Mouse (Mus musculus) granulocyte monocyte progenitor cell, adult 5-6 weeks (primary cell): ENCODE measurements at regions not wholly inside any gene's neighbourhood (a gene's known extent, or its start where the extent isn't known, plus 50 kb on each side); places are given as distances from the start of the nearest gene placed in this dataset.

Experiments used
- ATAC-seq: replicated peaks from 2 replicates; pipeline ENCODE4 v1.8.0; 2016; ENCODE audit warnings: mild to moderate bottlenecking, moderate TSS enrichment, inconsistent platforms; ENCODE audit not compliant: poor library complexity, severe bottlenecking

DNA sequence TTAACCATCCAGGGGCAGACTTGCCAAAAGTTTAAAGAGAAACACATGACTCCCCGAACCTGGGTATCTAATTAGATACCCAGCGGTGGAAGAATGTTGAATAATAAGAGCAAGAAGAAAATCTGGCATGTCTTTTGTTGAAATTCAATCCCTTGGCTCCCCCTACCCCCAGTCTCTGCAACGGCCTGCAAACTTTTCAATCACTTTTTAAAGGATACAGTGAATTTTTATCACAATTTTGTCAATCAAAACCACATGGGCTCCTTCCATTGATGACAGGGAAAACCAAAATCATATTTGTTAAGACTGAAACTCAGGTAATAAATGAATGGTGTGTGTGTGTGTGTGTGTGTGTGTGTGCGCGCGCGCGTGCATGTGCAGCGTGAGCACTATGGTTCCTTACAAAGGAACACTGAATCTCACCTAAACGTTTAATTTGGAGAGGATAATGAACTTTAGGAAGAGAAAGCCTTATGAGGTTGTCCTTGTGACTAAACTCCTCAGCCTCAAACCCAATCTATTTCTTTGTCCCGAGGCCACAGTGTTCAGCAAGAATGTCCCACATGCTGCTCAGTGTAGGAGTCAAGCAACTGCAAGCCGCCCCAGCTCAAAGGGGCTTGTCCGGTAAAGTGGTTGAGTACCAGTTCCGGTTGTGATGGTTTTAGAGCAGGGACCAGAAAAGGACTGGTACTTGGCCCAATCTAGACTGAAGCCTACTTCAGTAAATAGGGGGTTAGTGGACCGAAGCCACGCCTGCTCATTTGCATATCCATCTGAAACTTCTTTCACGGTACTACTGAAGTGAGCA lies 91.0 kb upstream of the Zfhx3 start:
- ATAC-seq, result no peak

DNA sequence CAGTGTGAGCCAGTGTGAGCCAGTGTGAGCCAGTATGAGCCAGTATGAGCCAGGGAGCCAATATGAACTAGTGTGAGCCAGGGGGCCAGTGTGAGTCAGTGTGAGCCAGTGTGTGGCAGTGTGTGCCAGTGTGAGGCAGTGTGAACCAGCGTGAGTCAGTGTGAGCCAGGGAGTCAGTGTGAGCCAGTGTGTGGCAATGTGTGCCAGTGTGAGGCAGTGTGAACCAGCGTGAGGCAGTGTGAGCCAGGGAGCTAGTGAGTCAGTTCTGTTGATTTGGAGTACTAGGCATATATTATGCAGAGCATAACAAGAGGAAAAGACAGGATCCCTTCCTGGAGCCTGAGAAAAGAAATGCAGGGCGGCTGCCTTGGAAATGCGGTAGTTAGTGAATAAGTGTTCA lies 82.7 kb upstream of the Zfhx3 start:
- no peak for ATAC-seq

DNA sequence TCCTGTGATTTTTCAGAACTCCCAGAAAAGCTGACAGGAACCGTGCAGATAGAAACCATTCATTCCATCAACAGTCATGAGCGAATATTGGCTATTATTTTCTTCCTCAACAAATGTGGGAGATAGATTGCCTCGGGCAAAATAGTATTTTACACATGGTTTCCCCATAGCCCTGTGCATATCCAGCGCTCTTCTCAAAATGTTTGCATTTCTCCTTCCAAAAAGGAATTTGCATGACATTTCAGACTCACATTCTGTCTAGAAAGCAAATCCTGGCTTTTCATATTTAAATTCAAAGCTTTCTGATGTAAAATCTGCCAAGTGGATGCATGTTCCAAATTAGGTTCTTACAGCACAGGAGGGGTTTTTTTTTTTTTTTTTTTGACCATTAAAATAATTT lies 82.2 kb upstream of the Zfhx3 start:
- ATAC-seq, result no peak

DNA sequence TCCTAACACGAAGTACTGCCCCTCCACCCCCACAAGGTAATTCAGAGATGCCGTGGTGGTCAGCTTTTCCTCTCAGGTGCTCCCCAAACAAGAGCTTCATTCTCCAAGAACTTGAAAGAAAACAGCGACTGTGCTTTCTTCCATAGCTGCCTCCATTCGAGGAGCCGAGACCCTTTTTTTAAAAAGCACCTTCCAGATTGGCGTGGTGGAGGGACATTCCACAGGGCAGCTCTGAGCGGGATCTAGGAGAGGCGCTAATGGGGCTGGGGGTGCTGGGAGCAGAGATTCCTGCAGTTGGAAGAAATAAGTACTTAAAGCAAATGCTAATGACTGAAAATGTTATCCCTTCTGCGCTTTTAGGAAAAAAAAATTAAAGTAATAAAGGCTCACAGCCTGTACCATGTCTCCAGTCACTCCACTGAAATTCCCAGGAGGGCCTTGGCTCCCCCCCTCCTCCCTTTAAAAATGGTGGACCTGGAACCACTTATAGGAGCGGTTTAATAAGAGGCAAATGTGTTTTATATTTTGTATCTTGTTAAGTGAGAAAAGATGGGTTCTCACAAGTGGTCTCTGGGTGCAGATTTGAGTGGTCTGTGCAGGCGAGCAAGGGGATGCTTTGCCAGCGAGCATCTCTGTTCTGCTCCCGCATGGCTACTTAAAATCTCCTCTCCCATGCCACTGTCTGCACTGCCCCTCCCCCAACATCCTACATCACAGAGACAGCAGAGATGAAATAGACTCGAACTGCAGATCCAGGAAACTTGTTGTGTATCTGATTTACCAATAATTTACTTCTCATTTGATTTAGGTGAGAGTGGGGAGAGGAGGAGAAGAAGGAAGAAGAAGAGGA lies 77.4 kb upstream of the Zfhx3 start:
- no peak for ATAC-seq

DNA sequence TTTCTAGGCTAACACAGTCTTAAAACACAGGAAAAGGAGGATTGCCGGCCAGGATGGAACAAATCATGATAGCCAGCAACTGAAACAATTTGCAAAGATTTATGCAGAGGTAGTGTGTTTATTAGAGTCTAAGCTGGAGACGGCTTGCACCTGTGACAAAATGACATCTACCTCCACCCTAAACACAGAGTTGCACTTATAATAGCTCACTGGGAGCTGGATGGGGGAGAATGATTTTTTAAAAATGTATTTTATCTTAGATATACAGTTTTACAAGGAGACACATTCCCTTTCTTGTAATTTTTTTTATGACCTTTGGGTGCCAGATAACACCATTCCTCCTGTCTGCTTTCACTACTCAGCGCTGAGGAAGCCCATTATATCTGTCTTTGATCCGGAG lies 76.7 kb upstream of the Zfhx3 start:
- ATAC-seq, result no peak

DNA sequence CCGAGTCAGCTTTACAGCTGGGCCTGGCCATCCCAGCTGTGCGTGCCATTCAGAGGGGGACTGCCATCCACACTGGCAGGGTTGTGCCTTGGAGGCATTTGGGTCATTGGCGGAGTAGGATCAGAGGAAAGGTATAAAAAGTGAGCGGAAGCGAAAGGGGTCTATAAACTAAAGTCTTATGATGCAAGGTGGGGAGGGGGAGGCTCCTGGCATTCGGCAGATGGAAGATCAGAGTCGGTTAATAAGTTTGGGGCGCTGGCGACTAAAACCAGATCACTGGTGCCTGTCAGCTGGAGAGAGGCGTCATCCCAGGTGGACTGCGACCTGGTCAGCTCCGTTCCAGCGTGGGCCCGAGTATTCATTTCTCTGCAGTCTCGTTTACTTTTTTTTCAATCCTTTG lies 70.7 kb upstream of the Zfhx3 start:
- no peak for ATAC-seq

DNA sequence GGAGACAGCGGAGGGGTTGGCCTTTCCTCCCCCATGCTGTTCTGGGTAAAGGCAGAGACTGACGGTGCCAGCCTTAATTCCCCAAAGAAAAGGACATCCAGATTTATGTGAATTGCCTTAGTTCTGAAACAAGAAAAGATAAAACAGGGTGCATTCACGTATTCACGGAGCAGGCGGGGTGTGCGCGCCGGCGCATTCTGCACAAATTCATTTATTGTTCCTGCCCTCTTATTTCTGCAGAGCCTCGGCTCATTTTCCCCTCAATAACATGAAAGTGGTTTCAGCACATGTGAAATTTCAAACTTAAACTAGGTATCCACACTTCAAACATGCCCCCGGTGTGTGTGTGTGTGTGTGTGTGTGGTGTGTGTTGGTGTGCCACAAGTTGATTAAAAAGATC lies 70.3 kb upstream of the Zfhx3 start:
- ATAC-seq, result no peak

DNA sequence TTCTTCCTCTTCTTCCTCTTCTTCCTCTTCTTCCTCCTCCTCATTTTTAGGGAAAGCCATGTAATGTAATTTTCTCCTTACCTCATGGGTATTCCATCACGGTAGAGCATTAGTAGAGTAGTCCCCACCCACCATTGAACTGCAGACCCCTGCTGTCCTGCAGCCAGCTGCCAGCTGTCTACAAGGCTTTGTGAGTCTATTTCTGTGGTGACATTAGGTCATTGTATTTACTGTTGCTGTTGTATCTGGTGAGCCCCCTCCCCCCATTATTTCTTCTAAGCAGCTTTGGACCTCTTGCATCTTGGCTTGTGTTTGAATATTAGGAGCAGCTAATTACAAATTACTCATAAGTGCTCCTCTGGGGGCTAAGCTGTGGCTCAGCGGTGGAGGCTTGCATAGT lies 66.0 kb upstream of the Zfhx3 start:
- no peak for ATAC-seq

DNA sequence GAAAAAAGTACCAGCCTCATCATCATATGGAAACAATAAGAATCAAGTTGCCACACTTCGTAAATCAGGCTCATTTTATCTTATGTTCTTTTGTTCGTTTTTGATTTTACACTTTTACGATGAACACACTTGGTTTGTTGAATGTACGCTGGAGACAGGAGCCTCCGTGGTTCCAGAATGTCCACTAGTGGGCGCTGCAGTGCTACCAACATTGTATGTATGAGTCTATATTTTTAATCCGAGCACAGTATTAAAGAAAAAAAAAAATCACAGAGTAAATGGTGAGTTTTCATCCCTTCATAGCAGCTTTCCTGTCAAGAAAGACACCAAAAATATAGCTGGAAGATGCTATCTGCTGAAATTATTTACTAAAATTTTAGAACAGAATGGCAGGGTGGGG lies 60.6 kb upstream of the Zfhx3 start:
- peak; percentile 53; the same call in 1 of the 2 replicates for ATAC-seq

DNA sequence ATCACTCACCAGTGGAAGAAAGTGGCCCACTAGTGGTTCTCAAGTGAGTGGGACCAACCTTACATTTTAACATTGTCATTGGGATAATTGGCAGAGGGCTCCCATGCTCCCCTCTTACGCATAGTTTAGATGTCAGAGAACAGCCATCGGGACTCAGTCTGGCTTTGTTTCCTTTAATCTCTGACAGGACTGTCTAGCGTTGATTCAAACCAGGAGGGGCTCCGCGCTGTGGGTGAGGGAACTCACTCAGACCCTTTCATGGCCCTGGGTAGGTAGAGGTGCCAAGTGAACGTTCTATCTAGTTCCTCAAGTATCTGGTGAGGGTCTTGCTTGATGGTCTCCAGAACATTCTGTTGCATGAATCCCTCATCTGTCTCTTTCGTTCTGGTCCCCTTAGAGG lies 56.9 kb upstream of the Zfhx3 start:
- no peak for ATAC-seq

DNA sequence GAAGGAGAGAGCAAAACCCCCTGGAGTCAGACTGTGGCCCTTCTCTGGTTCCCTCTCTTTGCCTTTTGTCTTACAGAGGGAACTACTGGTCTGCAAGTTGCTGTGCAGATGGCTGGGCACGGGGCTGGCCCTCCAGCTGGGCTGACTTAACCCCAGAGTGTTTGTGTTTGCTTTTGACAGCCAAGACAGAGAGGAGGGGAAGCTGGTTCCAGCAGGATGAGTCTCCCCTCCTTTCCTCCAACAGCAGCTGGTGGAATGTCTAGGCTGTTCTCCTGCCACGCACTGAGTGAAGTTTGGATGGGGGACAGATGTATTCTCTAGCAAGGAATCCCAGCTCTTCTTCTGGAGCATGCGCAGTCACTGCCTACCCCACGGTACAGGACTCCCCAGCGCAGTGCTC lies 56.5 kb upstream of the Zfhx3 start:
- no peak for ATAC-seq

DNA sequence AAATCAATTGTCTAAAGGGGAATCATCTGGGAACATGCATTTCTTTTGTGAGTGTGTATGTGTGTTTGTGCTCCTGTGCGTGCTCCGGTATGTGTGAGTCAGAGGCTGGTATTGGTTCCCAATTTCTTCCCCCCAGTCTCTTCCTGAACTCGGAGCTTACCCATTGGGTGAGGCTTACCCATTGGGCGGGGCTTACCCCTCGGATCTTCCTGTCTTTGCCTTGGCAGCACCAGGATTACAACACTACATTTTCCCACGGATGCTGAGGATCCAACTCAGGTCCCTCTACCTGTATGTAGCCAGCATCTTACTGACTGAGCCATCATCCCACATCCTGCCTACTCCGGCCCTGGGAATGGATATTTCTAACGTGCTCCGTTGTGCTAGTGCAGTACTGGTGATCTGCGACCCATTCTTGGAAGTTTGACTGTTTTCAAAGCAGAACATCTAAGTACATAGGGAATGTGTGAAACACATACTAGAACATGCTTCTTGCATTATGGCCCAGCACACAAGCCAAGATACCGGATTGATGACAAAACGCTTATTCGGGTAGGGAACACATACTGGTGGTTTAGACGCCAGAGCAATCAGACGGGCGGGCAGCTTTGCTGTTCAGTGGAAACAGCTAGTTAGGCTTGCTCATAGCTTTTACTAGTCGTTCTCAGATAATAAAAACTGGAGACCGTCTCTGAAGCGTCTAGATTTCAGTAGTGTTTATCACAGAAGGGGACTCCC lies 55.8 kb upstream of the Zfhx3 start:
- no peak for ATAC-seq

DNA sequence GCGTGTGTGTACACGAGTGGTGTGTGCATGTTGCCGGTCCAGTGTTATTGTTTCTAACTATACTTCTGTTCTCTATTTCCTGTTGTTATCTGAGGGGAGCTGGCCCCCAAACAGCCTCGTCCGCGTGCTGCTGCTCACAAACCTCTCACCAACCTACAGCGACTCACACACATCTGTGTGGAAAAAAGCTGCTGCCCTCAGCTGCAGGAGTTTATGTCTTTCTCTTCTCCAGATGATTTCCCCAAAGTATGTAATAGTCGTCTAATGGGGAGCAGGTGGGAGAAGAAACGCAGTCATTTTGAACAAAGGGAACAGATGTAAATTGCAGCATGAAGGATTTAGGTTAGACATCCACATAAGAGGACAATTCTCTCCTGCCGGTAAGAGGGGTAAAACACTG lies 55.1 kb upstream of the Zfhx3 start:
- no peak for ATAC-seq

DNA sequence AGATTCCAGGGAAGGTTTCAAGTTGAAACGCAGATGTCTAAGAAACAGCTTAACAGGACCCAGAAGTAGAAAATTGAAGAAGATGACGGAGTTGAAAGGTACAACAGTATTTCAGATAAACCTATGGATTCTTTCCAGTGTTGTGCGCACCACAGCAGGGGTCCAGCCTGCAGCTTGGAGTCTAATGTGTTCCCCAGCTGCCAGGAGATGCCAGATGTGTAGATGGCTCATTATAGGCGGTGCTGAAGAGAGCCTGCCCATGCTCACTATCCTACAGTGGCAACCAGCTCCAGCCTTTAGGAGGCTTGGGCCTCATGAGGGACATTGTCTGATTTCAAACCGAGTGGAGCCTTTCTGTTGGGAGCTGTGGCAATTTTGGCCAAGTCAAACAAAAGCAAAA lies 51.5 kb upstream of the Zfhx3 start:
- no peak for ATAC-seq
